Mouse (Mus musculus) testis, adult 2 months (tissue): ENCODE data around the gene Usp16.

Experiments
- CTCF ChIP-seq: fragments of 200-500 bp; IDR thresholded peaks from 2 replicates; pipeline ENCODE4 v1.5.1; 2012; ENCODE audit warnings: low read depth, mild to moderate bottlenecking, inconsistent platforms, low read length, moderate library complexity; ENCODE audit not compliant: control insufficient read depth, insufficient read depth, insufficient replicate concordance
- POLR2A ChIP-seq: fragments of 200-500 bp; IDR thresholded peaks from 2 replicates; pipeline ENCODE4 v1.6.1; 2012; ENCODE audit warnings: low read depth, mild to moderate bottlenecking, inconsistent platforms, low read length, moderate library complexity; ENCODE audit not compliant: control insufficient read depth

DNA sequence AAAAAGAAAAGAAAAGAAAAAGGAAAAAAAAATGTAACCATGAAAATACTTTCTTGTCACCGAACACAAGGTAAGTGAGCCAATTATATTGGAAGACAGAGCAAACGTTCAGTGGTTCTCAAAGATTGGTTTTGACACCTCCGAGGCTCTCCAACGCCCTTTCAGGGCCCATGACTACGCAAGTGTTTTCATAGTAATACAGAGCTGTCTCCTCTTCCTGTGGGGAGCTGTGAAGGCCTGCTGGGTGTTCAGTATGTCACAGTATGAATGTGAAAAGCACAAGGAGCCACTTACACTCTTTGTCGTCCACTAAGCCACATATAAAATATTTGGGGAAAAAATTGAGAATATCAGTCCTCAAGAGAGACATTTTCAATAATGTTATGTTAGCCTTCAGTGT, 42.7 kb downstream of the Usp16 start:
- no peak for TF ChIP-seq CTCF
- TF ChIP-seq POLR2A, result no peak
